Mouse (Mus musculus) forebrain, embryonic 10.5 days (tissue): ENCODE measurements around the gene Gabarapl1. TPM values are rescaled to one million over a fixed set of nuclear protein-coding genes. Genes with fewer than 3 reads are reported as not detected.

Source experiments
- DNase-seq: peaks from one replicate; pipeline ENCODE4 v3.0.0-alpha.2; 2017; ENCODE audit warnings: low spot score; ENCODE audit errors: extremely low spot score
- H3K27ac ChIP-seq: fragments of 300-500 bp; sonication (generic); 2 replicates; pipeline ENCODE4 v1.5.1; 2016; ENCODE audit warnings: mild to moderate bottlenecking
- H3K27me3 ChIP-seq: fragments of 300-500 bp; sonication (generic); 2 replicates; pipeline ENCODE4 v1.6.1; 2016; ENCODE audit warnings: mild to moderate bottlenecking; ENCODE audit not compliant: poor library complexity, severe bottlenecking
- H3K36me3 ChIP-seq: fragments of 300-500 bp; sonication (generic); replicated peaks from 2 replicates; pipeline ENCODE4 v1.6.1; 2016; ENCODE audit warnings: mild to moderate bottlenecking, moderate library complexity
- H3K4me1 ChIP-seq: fragments of 300-500 bp; sonication (generic); 2 replicates; pipeline ENCODE4 v1.6.1; 2016
- H3K4me3 ChIP-seq: fragments of 300-500 bp; sonication (generic); 2 replicates; pipeline ENCODE4 v1.5.1; 2016; ENCODE audit warnings: mild to moderate bottlenecking, moderate library complexity
- H3K9me3 ChIP-seq: fragments of 300-500 bp; sonication (generic); 2 replicates; pipeline ENCODE4 v1.6.1; 2016; ENCODE audit warnings: mild to moderate bottlenecking, moderate library complexity
- WGBS: fragments of 180-500 bp; shearing (Covaris S2); methylation state at CpG from one replicate; pipeline ENCODE4 v1.1.7; 2016; 5-methylcytosine and 5-hydroxymethylcytosine counted together
- polyA plus RNA-seq: library from polyadenylated mRNA; unstranded; fragments of >200 nt; fragmentation: Nextera tagmentation; extraction: Ambion mirVana; gene quantifications from 2 replicates; pipeline ENCODE4 v1.2.1, GENCODE M21; 2016

Gene Gabarapl1
- polyA plus RNA-seq, 1 experiment from 2014 or later = 43.5 TPM

- no peak overlapping the region for H3K4me3 ChIP-seq
- H3K36me3 ChIP-seq = no peaks in the 10 kb centered on the region
- 91% methylated on average over 10 of the region's 10 CpGs for WGBS
- H3K27ac ChIP-seq = no peak overlapping the region
- no peaks in the 10 kb centered on the region for H3K9me3 ChIP-seq
- DNase-seq = no peak
- H3K27me3 ChIP-seq = no peaks in the 10 kb centered on the region
- no peaks in the 10 kb centered on the region for H3K4me1 ChIP-seq
Observed at GRCm38 (mm10) chr6:129516388-129516787, 16.6 kb upstream of the Gabarapl1 start.

- DNase-seq = no peak
- Histone ChIP-seq H3K9me3 (no peaks in the 10 kb centered on the region), H3K27me3 (no peaks in the 10 kb centered on the region), H3K27ac (no peak overlapping the region), H3K4me3 (no peak overlapping the region), H3K36me3 (no peaks in the 10 kb centered on the region), H3K4me1 (peaks cover 7% of the 10 kb centered on the region)
- 45% methylated on average over 2 of the region's 2 CpGs for WGBS
Observed at GRCm38 (mm10) chr6:129517752-129518408, 15.1 kb upstream of the Gabarapl1 start.

GRCm38 (mm10) chr6:129526069-129526468 lies 6.9 kb upstream of the Gabarapl1 start:
- no peak for DNase-seq
- no peak overlapping the region for H3K27ac ChIP-seq
- no peaks in the 10 kb centered on the region for H3K36me3 ChIP-seq
- H3K4me1 ChIP-seq = peaks cover 7% of the 10 kb centered on the region
- H3K9me3 ChIP-seq = no peaks in the 10 kb centered on the region
- H3K4me3 ChIP-seq = no peak overlapping the region
- no peaks in the 10 kb centered on the region for H3K27me3 ChIP-seq

- Histone ChIP-seq H3K27me3 (no peaks in the 10 kb centered on the region), H3K36me3 (no peaks in the 10 kb centered on the region), H3K4me1 (peaks cover 4% of the 10 kb centered on the region), H3K27ac (no peak overlapping the region), H3K4me3 (no peak overlapping the region), H3K9me3 (no peaks in the 10 kb centered on the region)
- 77% methylated on average over 2 of the region's 2 CpGs for WGBS
- no peak for DNase-seq
Observed at GRCm38 (mm10) chr6:129527416-129527815, 5.5 kb upstream of the Gabarapl1 start.

GRCm38 (mm10) chr6:129529605-129530004 lies 3.4 kb upstream of the Gabarapl1 start:
- Histone ChIP-seq H3K27me3 (no peaks in the 10 kb centered on the region), H3K9me3 (no peaks in the 10 kb centered on the region), H3K4me3 (no peak overlapping the region), H3K27ac (no peak overlapping the region), H3K36me3 (no peaks in the 10 kb centered on the region), H3K4me1 (peaks cover 13% of the 10 kb centered on the region)
- no peak for DNase-seq
- WGBS = 88% methylated on average over 1 of the region's 1 CpGs

GRCm38 (mm10) chr6:129530261-129530660 lies 2.7 kb upstream of the Gabarapl1 start:
- Histone ChIP-seq H3K36me3 (no peaks in the 10 kb centered on the region), H3K27ac (no peak overlapping the region), H3K4me1 (peaks cover 19% of the 10 kb centered on the region), H3K9me3 (no peaks in the 10 kb centered on the region), H3K4me3 (no peak overlapping the region), H3K27me3 (no peaks in the 10 kb centered on the region)
- no peak for DNase-seq

GRCm38 (mm10) chr6:129532556-129532941 lies 411 bp upstream of the Gabarapl1 start:
- Histone ChIP-seq H3K27ac (peak overlapping the region; percentile 90), H3K4me3 (peak overlapping the region; percentile 85), H3K27me3 (no peaks in the 10 kb centered on the region), H3K36me3 (peaks cover 5% of the 10 kb centered on the region), H3K4me1 (peaks cover 19% of the 10 kb centered on the region), H3K9me3 (no peaks in the 10 kb centered on the region)
- WGBS = 37% methylated on average over 7 of the region's 7 CpGs
- DNase-seq = no peak

GRCm38 (mm10) chr6:129534057-129534456 lies 1.1 kb downstream of the Gabarapl1 start:
- H3K9me3 ChIP-seq = no peaks in the 10 kb centered on the region
- no peaks in the 10 kb centered on the region for H3K27me3 ChIP-seq
- peak overlapping the region; percentile 85 for H3K4me3 ChIP-seq
- peak overlapping the region; percentile 90 for H3K27ac ChIP-seq
- peaks cover 20% of the 10 kb centered on the region for H3K36me3 ChIP-seq
- H3K4me1 ChIP-seq = peaks cover 19% of the 10 kb centered on the region
- 22% methylated on average over 9 of the region's 9 CpGs for WGBS
- DNase-seq = no peak

- no peak overlapping the region for H3K27ac ChIP-seq
- 80% methylated on average over 4 of the region's 4 CpGs for WGBS
- H3K4me3 ChIP-seq = peak overlapping the region; percentile 85
- peaks cover 26% of the 10 kb centered on the region for H3K36me3 ChIP-seq
- peaks cover 19% of the 10 kb centered on the region for H3K4me1 ChIP-seq
- DNase-seq = no peak
- H3K27me3 ChIP-seq = no peaks in the 10 kb centered on the region
- no peaks in the 10 kb centered on the region for H3K9me3 ChIP-seq
Observed at GRCm38 (mm10) chr6:129534627-129535190, 1.7 kb downstream of the Gabarapl1 start.

- Histone ChIP-seq H3K4me1 (peaks cover 19% of the 10 kb centered on the region), H3K27me3 (no peaks in the 10 kb centered on the region), H3K36me3 (peaks cover 36% of the 10 kb centered on the region), H3K9me3 (no peaks in the 10 kb centered on the region), H3K27ac (no peak overlapping the region), H3K4me3 (no peak overlapping the region)
- no peak for DNase-seq
- 88% methylated on average over 4 of the region's 4 CpGs for WGBS
Observed at GRCm38 (mm10) chr6:129535723-129536122, 2.8 kb downstream of the Gabarapl1 start.

- H3K4me1 ChIP-seq = peaks cover 17% of the 10 kb centered on the region
- H3K27ac ChIP-seq = no peak overlapping the region
- WGBS = 92% methylated on average over 6 of the region's 6 CpGs
- peaks cover 50% of the 10 kb centered on the region for H3K36me3 ChIP-seq
- DNase-seq = no peak
- no peaks in the 10 kb centered on the region for H3K9me3 ChIP-seq
- H3K27me3 ChIP-seq = no peaks in the 10 kb centered on the region
- no peak overlapping the region for H3K4me3 ChIP-seq
Observed at GRCm38 (mm10) chr6:129538555-129538954, 5.6 kb downstream of the Gabarapl1 start.

- no peaks in the 10 kb centered on the region for H3K27me3 ChIP-seq
- no peak for DNase-seq
- no peak overlapping the region for H3K4me3 ChIP-seq
- no peaks in the 10 kb centered on the region for H3K9me3 ChIP-seq
- 86% methylated on average over 9 of the region's 9 CpGs for WGBS
- peaks cover 2% of the 10 kb centered on the region; the same call in 1 of the 2 replicates for H3K4me1 ChIP-seq
- H3K36me3 ChIP-seq = peaks cover 50% of the 10 kb centered on the region
- no peak overlapping the region for H3K27ac ChIP-seq
Observed at GRCm38 (mm10) chr6:129541931-129542330, 9.0 kb downstream of the Gabarapl1 start.

- Histone ChIP-seq H3K4me1 (peaks cover 2% of the 10 kb centered on the region; the same call in 1 of the 2 replicates), H3K36me3 (peaks cover 45% of the 10 kb centered on the region), H3K27me3 (no peaks in the 10 kb centered on the region), H3K27ac (no peak overlapping the region), H3K9me3 (no peaks in the 10 kb centered on the region), H3K4me3 (no peak overlapping the region)
- 89% methylated on average over 3 of the region's 3 CpGs for WGBS
- DNase-seq = no peak
Observed at GRCm38 (mm10) chr6:129542540-129542939, 9.6 kb downstream of the Gabarapl1 start.
